In genomic region chr4:149002441-149003093, GRCm38 (mm10) we compare ENCODE assay signal across 11 mouse cellular contexts.
"Had no signal": no experiment of that assay in that cellular context is flagged by ENCODE, and none has a peak within 500 bp of the region (broad histone marks: within the 10 kb centered on the region; RNA-seq: fewer than 3 reads in every experiment).

No protein-coding gene starts in this region.

- DNase-seq: kidney, adult 11 months; kidney, postnatal 14 days; lung, postnatal 10 days; right cerebral cortex, adult 18-20 months; right cerebral cortex, postnatal 25 days; thymus, postnatal 4 days had no signal

- H3K9me3 ChIP-seq: hindbrain, embryonic 15.5 days; limb, embryonic 10.5 days; liver, embryonic 15.5 days; midbrain, embryonic 13.5 days had no signal

- ATAC-seq: midbrain, embryonic 13.5 days had no signal

- H3K4me3 ChIP-seq: hindbrain, embryonic 15.5 days; left cerebral cortex, adult 2 months; limb, embryonic 10.5 days; liver, embryonic 15.5 days; midbrain, embryonic 13.5 days had no signal

- H3K4me2 ChIP-seq: hindbrain, embryonic 15.5 days; liver, embryonic 15.5 days; midbrain, embryonic 13.5 days had no signal

- H3K9ac ChIP-seq: hindbrain, embryonic 15.5 days; liver, embryonic 15.5 days; midbrain, embryonic 13.5 days had no signal

- H3K4me1 ChIP-seq: hindbrain, embryonic 15.5 days; limb, embryonic 10.5 days; liver, embryonic 15.5 days; midbrain, embryonic 13.5 days had no signal

- H3K36me3 ChIP-seq: hindbrain, embryonic 15.5 days; midbrain, embryonic 13.5 days had no signal

- H3K27me3 ChIP-seq: hindbrain, embryonic 15.5 days; liver, embryonic 15.5 days; midbrain, embryonic 13.5 days had no signal

- H3K27ac ChIP-seq: hindbrain, embryonic 15.5 days; left cerebral cortex, adult 2 months; limb, embryonic 10.5 days; liver, embryonic 15.5 days; midbrain, embryonic 13.5 days had no signal
